Mouse (Mus musculus) forebrain, embryonic 15.5 days (tissue): ENCODE results near the gene Muc3. TPM values are rescaled to one million over a fixed set of nuclear protein-coding genes. Genes with fewer than 3 reads are reported as not detected.
A peak's percentile ranks its signal among the peaks of the same experiment; 100 is the strongest.
"Not testable (repeated sequence)": the region's sequence is repeated elsewhere in the genome, so short reads cannot be mapped to it uniquely, and the experiment has no call there.

Experiments used
- ATAC-seq: fragments of 200-750 bp; cut with Nextera tagmentation; replicated peaks from 2 replicates; pipeline ENCODE4 v1.8.0; 2017; ENCODE audit warnings: mild to moderate bottlenecking, moderate TSS enrichment, moderate library complexity
- H3K27ac ChIP-seq: fragments of 300-500 bp; sonication (generic); replicated peaks from 2 replicates; pipeline ENCODE4 v1.5.1; 2015; ENCODE audit warnings: mild to moderate bottlenecking, inconsistent platforms
- H3K27me3 ChIP-seq: fragments of 300-500 bp; sonication (generic); 2 replicates; pipeline ENCODE4 v1.6.1; 2015; ENCODE audit warnings: inconsistent platforms
- H3K36me3 ChIP-seq: fragments of 300-500 bp; sonication (generic); 2 replicates; pipeline ENCODE4 v1.6.1; 2015; ENCODE audit warnings: mild to moderate bottlenecking, inconsistent platforms
- H3K4me1 ChIP-seq: fragments of 300-500 bp; sonication (generic); 2 replicates; pipeline ENCODE4 v1.6.1; 2015; ENCODE audit warnings: inconsistent platforms
- H3K4me2 ChIP-seq: fragments of 300-500 bp; sonication (generic); replicated peaks from 2 replicates; pipeline ENCODE4 v1.6.1; 2015; ENCODE audit warnings: mild to moderate bottlenecking, inconsistent platforms
- H3K4me3 ChIP-seq: fragments of 300-500 bp; sonication (generic); 2 replicates; pipeline ENCODE4 v1.5.1; 2015; ENCODE audit warnings: mild to moderate bottlenecking, inconsistent platforms
- H3K9ac ChIP-seq: fragments of 300-500 bp; sonication (generic); replicated peaks from 2 replicates; pipeline ENCODE4 v1.6.1; 2015; ENCODE audit warnings: mild to moderate bottlenecking, inconsistent platforms
- H3K9me3 ChIP-seq: fragments of 300-500 bp; sonication (generic); 2 replicates; pipeline ENCODE4 v1.6.1; 2016; ENCODE audit warnings: inconsistent platforms
- WGBS: fragments of 180-500 bp; shearing (Covaris S2); methylation state at CpG from one replicate; pipeline ENCODE4 v1.1.7; 2015; ENCODE audit warnings: mixed read lengths; 5-methylcytosine and 5-hydroxymethylcytosine counted together
- polyA plus RNA-seq: library from polyadenylated mRNA; unstranded; fragments of >200 nt; fragmentation: Nextera tagmentation; extraction: Ambion mirVana; gene quantifications from 2 replicates; pipeline ENCODE4 v1.2.1, GENCODE M21; 2015

The Muc3 gene
- not detected in 2 replicates for polyA plus RNA-seq

- ATAC-seq, H3K4me1 ChIP-seq, H3K27ac ChIP-seq, H3K9me3 ChIP-seq, H3K36me3 ChIP-seq, H3K27me3 ChIP-seq, H3K4me2 ChIP-seq, H3K9ac ChIP-seq, H3K4me3 ChIP-seq: not testable (repeated sequence)
Observed at GRCm38 (mm10) chr5:137149272-137149882, at the start of gene Muc3. Muc3 (minus strand) TSS chr5:137149322.

- Histone ChIP-seq H3K27ac (no peak overlapping the region), H3K4me2 (no peak overlapping the region), H3K4me3 (no peak overlapping the region), H3K9me3 (no peaks in the 10 kb centered on the region), H3K4me1 (no peaks in the 10 kb centered on the region), H3K9ac (no peak overlapping the region), H3K36me3 (no peaks in the 10 kb centered on the region), H3K27me3 (no peaks in the 10 kb centered on the region)
- ATAC-seq, result no peak
- WGBS, result 83% methylated on average over 8 of the region's 8 CpGs
Observed at GRCm38 (mm10) chr5:137194488-137195120, 45.5 kb upstream of the Muc3 start.

- no peaks in the 10 kb centered on the region for H3K4me1 ChIP-seq
- no peak overlapping the region for H3K4me2 ChIP-seq
- ATAC-seq, result no peak
- H3K27ac ChIP-seq, result no peak overlapping the region
- WGBS, result 68% methylated on average over 8 of the region's 8 CpGs
- H3K9ac ChIP-seq, result no peak overlapping the region
- H3K9me3 ChIP-seq, result no peaks in the 10 kb centered on the region
- no peak overlapping the region for H3K4me3 ChIP-seq
- no peaks in the 10 kb centered on the region for H3K27me3 ChIP-seq
- H3K36me3 ChIP-seq, result no peaks in the 10 kb centered on the region
Observed at GRCm38 (mm10) chr5:137193279-137193952, 44.3 kb upstream of the Muc3 start.

GRCm38 (mm10) chr5:137189326-137189725 lies 40.2 kb upstream of the Muc3 start:
- H3K36me3 ChIP-seq, result no peaks in the 10 kb centered on the region
- no peaks in the 10 kb centered on the region for H3K27me3 ChIP-seq
- no peaks in the 10 kb centered on the region for H3K4me1 ChIP-seq
- peak overlapping the region; percentile 67 for H3K9ac ChIP-seq
- H3K4me3 ChIP-seq, result peak overlapping the region; percentile 57
- H3K27ac ChIP-seq, result no peak overlapping the region; the same call in 1 of the 2 replicates
- H3K9me3 ChIP-seq, result no peaks in the 10 kb centered on the region
- ATAC-seq, result no peak
- 3% methylated on average over 34 of the region's 34 CpGs for WGBS
- H3K4me2 ChIP-seq, result peak overlapping the region; percentile 85

- Histone ChIP-seq H3K9me3 (no peaks in the 10 kb centered on the region), H3K36me3 (no peaks in the 10 kb centered on the region), H3K27me3 (no peaks in the 10 kb centered on the region), H3K4me2 (no peak overlapping the region), H3K9ac (no peak overlapping the region), H3K27ac (peak overlapping the region; percentile 35), H3K4me3 (no peak overlapping the region), H3K4me1 (no peaks in the 10 kb centered on the region)
- no peak for ATAC-seq
- WGBS, result 64% methylated on average over 8 of the region's 8 CpGs
Observed at GRCm38 (mm10) chr5:137185362-137185761, 36.2 kb upstream of the Muc3 start.

GRCm38 (mm10) chr5:137179646-137180374 lies 30.7 kb upstream of the Muc3 start:
- no peaks in the 10 kb centered on the region for H3K9me3 ChIP-seq
- no peak overlapping the region for H3K9ac ChIP-seq
- no peak overlapping the region for H3K4me2 ChIP-seq
- no peak overlapping the region for H3K27ac ChIP-seq
- no peak for ATAC-seq
- no peaks in the 10 kb centered on the region for H3K36me3 ChIP-seq
- no peak overlapping the region for H3K4me3 ChIP-seq
- H3K4me1 ChIP-seq, result no peaks in the 10 kb centered on the region
- no peaks in the 10 kb centered on the region for H3K27me3 ChIP-seq
- WGBS, result 81% methylated on average over 8 of the region's 8 CpGs

GRCm38 (mm10) chr5:137173967-137174366 lies 24.8 kb upstream of the Muc3 start:
- Histone ChIP-seq H3K36me3 (no peaks in the 10 kb centered on the region), H3K9ac (no peak overlapping the region), H3K4me2 (no peak overlapping the region), H3K9me3 (no peaks in the 10 kb centered on the region), H3K27me3 (no peaks in the 10 kb centered on the region), H3K4me1 (no peaks in the 10 kb centered on the region), H3K27ac (no peak overlapping the region), H3K4me3 (no peak overlapping the region)
- WGBS, result 78% methylated on average over 6 of the region's 6 CpGs
- ATAC-seq, result no peak

- no peak overlapping the region for H3K4me3 ChIP-seq
- WGBS, result 0% methylated on average over 1 of the region's 1 CpGs
- ATAC-seq, result no peak
- H3K4me2 ChIP-seq, result no peak overlapping the region
- no peaks in the 10 kb centered on the region for H3K27me3 ChIP-seq
- no peaks in the 10 kb centered on the region for H3K36me3 ChIP-seq
- no peak overlapping the region for H3K9ac ChIP-seq
- H3K9me3 ChIP-seq, result no peaks in the 10 kb centered on the region
- no peak overlapping the region for H3K27ac ChIP-seq
- H3K4me1 ChIP-seq, result no peaks in the 10 kb centered on the region
Observed at GRCm38 (mm10) chr5:137172591-137172990, 23.5 kb upstream of the Muc3 start.

GRCm38 (mm10) chr5:137171478-137171877 lies 22.4 kb upstream of the Muc3 start:
- no peak overlapping the region for H3K4me3 ChIP-seq
- H3K27ac ChIP-seq, result no peak overlapping the region
- H3K4me2 ChIP-seq, result no peak overlapping the region
- no peaks in the 10 kb centered on the region for H3K4me1 ChIP-seq
- H3K36me3 ChIP-seq, result no peaks in the 10 kb centered on the region
- no peaks in the 10 kb centered on the region for H3K27me3 ChIP-seq
- no peak overlapping the region for H3K9ac ChIP-seq
- no peaks in the 10 kb centered on the region for H3K9me3 ChIP-seq
- 66% methylated on average over 7 of the region's 7 CpGs for WGBS
- no peak for ATAC-seq

GRCm38 (mm10) chr5:137170836-137171380 lies 21.8 kb upstream of the Muc3 start:
- Histone ChIP-seq H3K4me1 (no peaks in the 10 kb centered on the region), H3K9me3 (no peaks in the 10 kb centered on the region), H3K4me3 (no peak overlapping the region), H3K4me2 (no peak overlapping the region), H3K36me3 (no peaks in the 10 kb centered on the region), H3K27me3 (no peaks in the 10 kb centered on the region), H3K9ac (no peak overlapping the region), H3K27ac (no peak overlapping the region)
- ATAC-seq, result no peak
- WGBS, result 79% methylated on average over 9 of the region's 9 CpGs

- H3K27me3 ChIP-seq, result no peaks in the 10 kb centered on the region
- WGBS, result 79% methylated on average over 6 of the region's 6 CpGs
- no peak for ATAC-seq
- H3K4me2 ChIP-seq, result no peak overlapping the region
- H3K9ac ChIP-seq, result no peak overlapping the region
- H3K9me3 ChIP-seq, result no peaks in the 10 kb centered on the region
- H3K27ac ChIP-seq, result no peak overlapping the region
- no peak overlapping the region for H3K4me3 ChIP-seq
- H3K4me1 ChIP-seq, result no peaks in the 10 kb centered on the region
- no peaks in the 10 kb centered on the region for H3K36me3 ChIP-seq
Observed at GRCm38 (mm10) chr5:137167539-137167938, 18.4 kb upstream of the Muc3 start.

- 84% methylated on average over 9 of the region's 9 CpGs for WGBS
- Histone ChIP-seq H3K4me2 (no peak overlapping the region), H3K9me3 (no peaks in the 10 kb centered on the region), H3K4me3 (no peak overlapping the region), H3K36me3 (no peaks in the 10 kb centered on the region), H3K27me3 (no peaks in the 10 kb centered on the region), H3K4me1 (no peaks in the 10 kb centered on the region), H3K9ac (no peak overlapping the region), H3K27ac (no peak overlapping the region)
- ATAC-seq, result no peak
Observed at GRCm38 (mm10) chr5:137166012-137166411, 16.9 kb upstream of the Muc3 start.
